Mouse (Mus musculus) thymus, adult 2 months (tissue): ENCODE measurements at regions not wholly inside any gene's neighbourhood (a gene's known extent, or its start where the extent isn't known, plus 50 kb on each side); places are given as distances from the start of the nearest gene placed in this dataset.

Experiments
- CTCF ChIP-seq: fragments of 200-500 bp; IDR thresholded peaks from 2 replicates; pipeline ENCODE4 v1.5.1; 2012; ENCODE audit warnings: mild to moderate bottlenecking, control low read depth, low read length, moderate library complexity, borderline replicate concordance; ENCODE audit not compliant: control insufficient read depth, poor library complexity, insufficient read depth; ENCODE audit errors: extremely low read depth
- POLR2A ChIP-seq: fragments of 200-500 bp; IDR thresholded peaks from 2 replicates; pipeline ENCODE4 v1.6.1; 2012; ENCODE audit warnings: mild to moderate bottlenecking, low read length, control low read depth, moderate library complexity; ENCODE audit not compliant: control insufficient read depth, poor library complexity, insufficient read depth; ENCODE audit errors: extremely low read depth

DNA sequence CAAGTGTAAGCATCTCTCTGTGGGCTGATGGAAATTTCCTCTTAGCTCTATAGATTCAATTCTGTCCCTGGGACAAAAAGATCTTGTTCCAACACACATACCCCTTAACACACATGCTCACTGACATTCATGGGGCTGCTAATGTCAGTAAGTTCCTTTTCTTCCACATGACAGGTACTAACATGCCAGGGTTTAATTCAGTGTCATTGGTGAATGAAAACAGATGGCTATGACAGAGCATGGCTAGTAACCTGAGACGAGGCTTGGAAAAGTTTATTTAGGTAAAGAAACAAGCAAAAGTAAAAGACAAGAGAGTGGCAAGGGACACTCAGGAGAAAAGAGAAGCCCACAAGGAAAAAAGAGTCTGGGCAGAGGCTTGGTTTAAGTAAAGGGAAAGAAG, 74.5 kb upstream of the Cd93 start:
- TF ChIP-seq CTCF (no peak), POLR2A (no peak)
